Mouse (Mus musculus) cerebellum, adult 2 months (tissue): ENCODE measurements around the gene Psen2.

Source experiments
- CTCF ChIP-seq: fragments of 200-500 bp; IDR thresholded peaks from 2 replicates; pipeline ENCODE4 v1.5.1; 2011; ENCODE audit warnings: low read depth, mild to moderate bottlenecking, control low read depth, low read length, moderate library complexity, borderline replicate concordance; ENCODE audit not compliant: insufficient read depth
- POLR2A ChIP-seq: fragments of 200-500 bp; IDR thresholded peaks from 2 replicates; pipeline ENCODE4 v1.6.1; 2011; ENCODE audit warnings: low read length, control low read depth, borderline replicate concordance; ENCODE audit not compliant: insufficient read depth

- TF ChIP-seq CTCF: no peak
- TF ChIP-seq POLR2A: no peak
These were observed 25.7 kb upstream of the Psen2 start for GRCm38 (mm10) chr1:180288872-180289468.
